Mouse (Mus musculus) liver, embryonic 14.5 days (tissue): ENCODE data around the gene Chst14.

ENCODE experiments used
- CTCF ChIP-seq: IDR thresholded peaks from 2 replicates; pipeline ENCODE4 v1.5.1; 2016; ENCODE audit warnings: antibody characterized with exemption, low read depth, control low read depth
- EP300 ChIP-seq: IDR thresholded peaks from 2 replicates; pipeline ENCODE4 v1.6.1; 2016; ENCODE audit warnings: antibody characterized with exemption, low read depth

GRCm38 (mm10) chr2:118943232-118943631 is 16.9 kb downstream of the Chst14 start:
- TF ChIP-seq CTCF (no peak), EP300 (0 out of 2 replicates have a peak, but pooled peaks have one; percentile 53)
